Mouse (Mus musculus): ENCODE results near the gene Slc2a13. TPM values are rescaled to one million over a fixed set of nuclear protein-coding genes. Genes with fewer than 3 reads are reported as not detected.

Gene Slc2a13
- polyA plus RNA-seq, 1 experiment from 2014 or later = 1.7 TPM

DNA sequence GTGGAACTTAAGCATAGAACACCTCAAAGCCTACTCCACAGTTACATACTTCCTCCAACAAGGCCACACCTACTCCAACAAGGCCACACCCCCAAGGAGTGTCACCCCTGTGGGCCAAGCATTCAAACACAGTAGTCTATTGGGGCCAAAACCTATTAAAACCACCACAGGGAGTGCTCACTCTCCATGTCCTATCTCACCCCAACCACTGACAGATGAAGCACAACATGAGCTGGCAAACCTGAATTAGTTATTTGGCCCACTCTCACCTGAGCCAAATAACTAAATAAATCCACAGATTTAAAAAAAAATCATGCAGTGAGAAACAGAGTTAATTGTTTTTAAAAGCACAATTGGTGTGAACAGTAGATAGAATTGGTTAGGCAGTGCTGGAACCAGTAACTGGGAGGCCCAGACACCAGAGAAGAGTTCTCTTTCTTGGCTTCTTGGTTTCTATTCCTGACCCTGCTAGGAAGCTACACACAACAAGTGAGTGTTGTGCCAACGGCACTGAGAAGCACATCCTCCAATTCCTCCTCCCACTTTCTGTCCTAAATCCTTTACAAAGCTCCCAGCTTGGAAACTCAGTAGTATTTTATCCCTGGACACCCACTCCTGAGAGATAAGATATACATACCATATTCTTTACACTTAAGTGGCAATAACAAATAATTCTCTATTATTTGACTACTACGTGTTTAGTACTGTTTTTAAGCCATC, 99.2 kb downstream of the Slc2a13 start:
- ATAC-seq (ENCODE audit: low FRiP score) (no peak), DNase-seq (ENCODE audit: low spot score, missing footprints) (no peak)
- H3K9me3 ChIP-seq (ENCODE audit: control insufficient read depth, low read length) = no peaks in the 10 kb centered on the region; the same call in 1 of the 2 replicates
- no peak overlapping the region for H3K4me2 ChIP-seq
- no peaks in the 10 kb centered on the region for H3K4me1 ChIP-seq (ENCODE audit: control insufficient read depth, insufficient read depth, low read length)
- no peak overlapping the region for H3K27ac ChIP-seq (ENCODE audit: low read depth, low read length)
- no peaks in the 10 kb centered on the region for H3K27me3 ChIP-seq (ENCODE audit: control insufficient read depth, insufficient read depth, low read length)
- no peak overlapping the region for H3K9ac ChIP-seq (ENCODE audit: low read length)
- 89% methylated on average over 2 of the region's 2 CpGs for WGBS
- no peak overlapping the region for H3K4me3 ChIP-seq (ENCODE audit: low read depth, low read length)
- H3K36me3 ChIP-seq (ENCODE audit: control insufficient read depth, insufficient read depth, low read length) = no peaks in the 10 kb centered on the region

DNA sequence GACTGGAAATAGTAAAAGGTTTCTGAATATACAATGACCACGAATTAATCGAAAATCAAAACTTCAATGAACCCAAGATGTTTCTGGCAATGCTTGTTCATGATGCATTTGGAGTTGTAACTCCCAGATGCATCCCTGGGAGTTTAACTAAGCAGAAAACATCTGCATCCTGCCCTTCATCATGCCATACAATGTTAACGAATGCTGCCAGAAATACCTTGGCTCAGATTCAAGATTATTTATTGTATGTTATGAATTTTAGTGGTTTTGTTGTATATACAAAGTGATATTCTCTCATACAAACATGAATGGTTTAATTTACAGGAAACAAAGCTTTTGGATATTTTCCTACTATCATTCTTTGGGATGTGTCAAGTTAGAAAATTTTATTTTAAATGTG, 107.7 kb downstream of the Slc2a13 start:
- Histone ChIP-seq H3K27me3 (ENCODE audit: control insufficient read depth, insufficient read depth, low read length) (no peaks in the 10 kb centered on the region), H3K27ac (ENCODE audit: low read depth, low read length) (no peak overlapping the region)

GRCm38 (mm10) chr15:91463857-91464435, 109.1 kb downstream of the Slc2a13 start:
- no peak overlapping the region for H3K27ac ChIP-seq (ENCODE audit: low read depth, low read length)
- no peaks in the 10 kb centered on the region for H3K9me3 ChIP-seq (ENCODE audit: control insufficient read depth, low read length)
- no peaks in the 10 kb centered on the region for H3K36me3 ChIP-seq (ENCODE audit: control insufficient read depth, insufficient read depth, low read length)
- no peak overlapping the region for H3K4me2 ChIP-seq
- no peak overlapping the region for H3K4me3 ChIP-seq (ENCODE audit: low read depth, low read length)
- DNase-seq (ENCODE audit: low spot score, missing footprints) = no peak
- no peak for ATAC-seq (ENCODE audit: low FRiP score)
- 89% methylated on average over 10 of the region's 10 CpGs for WGBS
- H3K27me3 ChIP-seq (ENCODE audit: control insufficient read depth, insufficient read depth, low read length) = no peaks in the 10 kb centered on the region
- H3K4me1 ChIP-seq (ENCODE audit: control insufficient read depth, insufficient read depth, low read length) = no peaks in the 10 kb centered on the region
- no peak overlapping the region for H3K9ac ChIP-seq (ENCODE audit: low read length)

More for the DNA sequence above, 107.7 kb downstream of the Slc2a13 start:
- ATAC-seq (ENCODE audit: low FRiP score) = no peak
- Histone ChIP-seq H3K4me2 (no peak overlapping the region), H3K36me3 (ENCODE audit: control insufficient read depth, insufficient read depth, low read length) (no peaks in the 10 kb centered on the region), H3K9me3 (ENCODE audit: control insufficient read depth, low read length) (no peaks in the 10 kb centered on the region), H3K4me1 (ENCODE audit: control insufficient read depth, insufficient read depth, low read length) (no peaks in the 10 kb centered on the region), H3K4me3 (ENCODE audit: low read depth, low read length) (no peak overlapping the region), H3K9ac (ENCODE audit: low read length) (no peak overlapping the region)
- WGBS = 85% methylated on average over 3 of the region's 3 CpGs
- DNase-seq (ENCODE audit: low spot score, missing footprints) = no peak

DNA sequence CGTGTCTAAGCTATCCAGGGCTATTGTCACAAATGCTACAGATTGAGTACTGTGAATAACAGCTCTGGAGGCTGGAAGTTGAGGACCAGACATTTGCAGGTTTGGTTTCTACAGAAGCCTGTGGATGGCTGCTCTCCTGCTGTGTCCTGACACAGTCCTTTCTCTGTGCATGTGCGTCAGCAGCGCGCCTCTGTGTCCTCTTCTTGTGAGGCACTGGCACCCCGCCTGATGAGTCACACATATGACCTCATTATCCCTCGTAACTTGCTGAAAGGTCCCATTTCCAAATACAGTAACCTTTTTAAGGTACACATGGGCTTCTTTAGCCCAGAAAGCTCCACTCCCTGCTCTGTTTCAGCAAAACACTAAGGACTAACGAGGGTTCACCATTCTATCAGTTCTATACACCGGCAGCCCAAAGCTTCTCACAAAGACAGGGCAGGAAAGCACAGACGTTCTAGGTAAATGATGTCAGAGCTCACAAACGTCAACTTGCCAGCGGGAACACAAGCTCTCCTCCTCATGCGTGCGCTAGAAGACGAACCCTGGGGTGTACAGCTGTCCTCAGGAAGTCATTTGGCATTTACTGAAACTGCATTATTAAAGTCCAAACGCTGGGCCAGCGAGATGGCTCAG, 109.9 kb downstream of the Slc2a13 start:
- DNase-seq (ENCODE audit: low spot score, missing footprints) (no peak), ATAC-seq (ENCODE audit: low FRiP score) (no peak)
- Histone ChIP-seq H3K4me3 (ENCODE audit: low read depth, low read length) (no peak overlapping the region), H3K4me2 (no peak overlapping the region), H3K9ac (ENCODE audit: low read length) (no peak overlapping the region), H3K4me1 (ENCODE audit: control insufficient read depth, insufficient read depth, low read length) (no peaks in the 10 kb centered on the region), H3K27me3 (ENCODE audit: control insufficient read depth, insufficient read depth, low read length) (no peaks in the 10 kb centered on the region), H3K36me3 (ENCODE audit: control insufficient read depth, insufficient read depth, low read length) (no peaks in the 10 kb centered on the region), H3K27ac (ENCODE audit: low read depth, low read length) (no peak overlapping the region), H3K9me3 (ENCODE audit: control insufficient read depth, low read length) (no peaks in the 10 kb centered on the region)
- 81% methylated on average over 16 of the region's 16 CpGs for WGBS

DNA sequence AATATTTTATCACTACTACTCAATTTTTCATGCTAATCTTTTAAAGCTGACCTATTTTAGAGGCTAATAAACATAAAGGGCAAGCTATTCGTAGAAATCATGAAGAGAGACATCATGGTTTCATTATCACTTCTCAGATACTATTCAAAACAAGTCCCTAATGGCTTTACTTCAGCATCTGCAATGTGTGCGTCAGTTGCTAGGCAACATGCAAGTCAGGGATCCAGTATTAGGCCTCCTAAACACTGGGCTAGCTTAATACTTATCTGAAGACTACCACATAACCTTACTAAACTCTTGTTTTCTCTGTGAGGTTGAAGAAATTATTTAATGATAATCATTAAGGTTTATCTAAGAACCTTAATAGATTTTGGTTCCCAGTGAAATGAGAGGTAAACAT, 111.1 kb downstream of the Slc2a13 start:
- H3K9ac ChIP-seq (ENCODE audit: low read length) = no peak overlapping the region
- H3K27me3 ChIP-seq (ENCODE audit: control insufficient read depth, insufficient read depth, low read length) = no peaks in the 10 kb centered on the region
- 56% methylated on average over 2 of the region's 2 CpGs for WGBS
- no peaks in the 10 kb centered on the region for H3K36me3 ChIP-seq (ENCODE audit: control insufficient read depth, insufficient read depth, low read length)
- no peak overlapping the region for H3K27ac ChIP-seq (ENCODE audit: low read depth, low read length)
- H3K4me1 ChIP-seq (ENCODE audit: control insufficient read depth, insufficient read depth, low read length) = no peaks in the 10 kb centered on the region
- no peaks in the 10 kb centered on the region for H3K9me3 ChIP-seq (ENCODE audit: control insufficient read depth, low read length)
- DNase-seq (ENCODE audit: low spot score, missing footprints) (no peak), ATAC-seq (ENCODE audit: low FRiP score) (no peak)
- no peak overlapping the region for H3K4me2 ChIP-seq
- H3K4me3 ChIP-seq (ENCODE audit: low read depth, low read length) = no peak overlapping the region

DNA sequence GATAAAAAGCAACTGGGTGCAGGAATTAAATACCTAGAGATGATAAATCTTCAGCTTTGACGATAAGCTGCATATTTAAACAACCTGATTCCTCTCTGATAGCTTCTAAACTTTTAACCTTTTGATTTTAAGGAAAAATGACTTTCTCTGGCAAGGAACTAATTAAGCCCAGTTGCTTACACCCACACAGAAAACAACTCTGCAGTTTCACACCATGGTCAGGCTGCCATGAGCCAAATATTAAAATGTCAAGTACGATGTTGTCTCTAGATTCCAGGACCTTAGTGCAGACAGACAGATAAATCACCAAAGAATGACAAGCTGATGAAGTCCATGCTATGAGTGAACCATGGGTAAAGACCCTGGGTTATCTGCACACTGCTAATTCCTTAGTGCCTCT, 115.9 kb downstream of the Slc2a13 start:
- H3K9ac ChIP-seq (ENCODE audit: low read length) = no peak overlapping the region
- no peaks in the 10 kb centered on the region for H3K36me3 ChIP-seq (ENCODE audit: control insufficient read depth, insufficient read depth, low read length)
- H3K4me1 ChIP-seq (ENCODE audit: control insufficient read depth, insufficient read depth, low read length) = no peaks in the 10 kb centered on the region
- 92% methylated on average over 2 of the region's 2 CpGs for WGBS
- ATAC-seq (ENCODE audit: low FRiP score) (no peak), DNase-seq (ENCODE audit: low spot score, missing footprints) (no peak)
- no peak overlapping the region for H3K4me2 ChIP-seq
- H3K27ac ChIP-seq (ENCODE audit: low read depth, low read length) = no peak overlapping the region
- no peak overlapping the region for H3K4me3 ChIP-seq (ENCODE audit: low read depth, low read length)
- no peaks in the 10 kb centered on the region for H3K27me3 ChIP-seq (ENCODE audit: control insufficient read depth, insufficient read depth, low read length)
- H3K9me3 ChIP-seq (ENCODE audit: control insufficient read depth, low read length) = no peaks in the 10 kb centered on the region

GRCm38 (mm10) chr15:91445399-91445798, 127.7 kb downstream of the Slc2a13 start:
- Histone ChIP-seq H3K4me1 (ENCODE audit: control insufficient read depth, insufficient read depth, low read length) (no peaks in the 10 kb centered on the region), H3K9me3 (ENCODE audit: control insufficient read depth, low read length) (no peaks in the 10 kb centered on the region), H3K4me2 (no peak overlapping the region), H3K27me3 (ENCODE audit: control insufficient read depth, insufficient read depth, low read length) (no peaks in the 10 kb centered on the region), H3K27ac (ENCODE audit: low read depth, low read length) (no peak overlapping the region), H3K36me3 (ENCODE audit: control insufficient read depth, insufficient read depth, low read length) (no peaks in the 10 kb centered on the region), H3K4me3 (ENCODE audit: low read depth, low read length) (no peak overlapping the region), H3K9ac (ENCODE audit: low read length) (no peak overlapping the region)
- DNase-seq (ENCODE audit: low spot score, missing footprints) (no peak), ATAC-seq (ENCODE audit: low FRiP score) (no peak)
- 87% methylated on average over 6 of the region's 6 CpGs for WGBS

DNA sequence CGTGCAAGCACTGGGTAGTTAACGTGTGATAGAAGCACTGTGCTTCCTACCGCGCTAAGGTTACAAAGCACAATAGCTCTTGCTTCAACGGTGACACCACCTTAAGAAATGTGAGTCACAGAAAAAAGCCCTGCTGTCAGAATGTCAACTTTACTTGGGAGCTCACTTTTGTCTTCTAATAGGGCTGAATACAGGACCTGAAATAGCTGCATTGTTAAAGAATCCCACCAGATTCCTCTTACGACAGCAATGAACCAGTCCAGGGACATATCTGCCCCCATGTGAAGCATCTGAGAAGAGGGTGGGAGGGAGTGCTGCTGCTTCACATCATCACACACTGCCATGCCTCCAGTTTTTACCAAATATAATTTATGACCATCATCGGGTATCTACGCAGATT, 129.6 kb downstream of the Slc2a13 start:
- H3K9ac ChIP-seq (ENCODE audit: low read length) = no peak overlapping the region
- H3K4me3 ChIP-seq (ENCODE audit: low read depth, low read length) = no peak overlapping the region
- DNase-seq (ENCODE audit: low spot score, missing footprints) = no peak
- ATAC-seq (ENCODE audit: low FRiP score) = no peak
- no peaks in the 10 kb centered on the region for H3K36me3 ChIP-seq (ENCODE audit: control insufficient read depth, insufficient read depth, low read length)
- WGBS = 80% methylated on average over 8 of the region's 8 CpGs
- no peaks in the 10 kb centered on the region for H3K27me3 ChIP-seq (ENCODE audit: control insufficient read depth, insufficient read depth, low read length)
- no peak overlapping the region for H3K4me2 ChIP-seq
- no peak overlapping the region for H3K27ac ChIP-seq (ENCODE audit: low read depth, low read length)
- H3K9me3 ChIP-seq (ENCODE audit: control insufficient read depth, low read length) = no peaks in the 10 kb centered on the region
- H3K4me1 ChIP-seq (ENCODE audit: control insufficient read depth, insufficient read depth, low read length) = no peaks in the 10 kb centered on the region

GRCm38 (mm10) chr15:91439883-91440282, 133.2 kb downstream of the Slc2a13 start:
- H3K4me3 ChIP-seq (ENCODE audit: low read depth, low read length) = no peak overlapping the region
- H3K4me2 ChIP-seq = no peak overlapping the region
- no peaks in the 10 kb centered on the region for H3K9me3 ChIP-seq (ENCODE audit: control insufficient read depth, low read length)
- 89% methylated on average over 2 of the region's 2 CpGs for WGBS
- DNase-seq (ENCODE audit: low spot score, missing footprints) (no peak), ATAC-seq (ENCODE audit: low FRiP score) (no peak)
- H3K9ac ChIP-seq (ENCODE audit: low read length) = no peak overlapping the region
- H3K27ac ChIP-seq (ENCODE audit: low read depth, low read length) = no peak overlapping the region
- no peaks in the 10 kb centered on the region for H3K4me1 ChIP-seq (ENCODE audit: control insufficient read depth, insufficient read depth, low read length)
- H3K36me3 ChIP-seq (ENCODE audit: control insufficient read depth, insufficient read depth, low read length) = no peaks in the 10 kb centered on the region
- H3K27me3 ChIP-seq (ENCODE audit: control insufficient read depth, insufficient read depth, low read length) = no peaks in the 10 kb centered on the region
